Mouse (Mus musculus): ENCODE data around the gene 1700017D01Rik.

DNA sequence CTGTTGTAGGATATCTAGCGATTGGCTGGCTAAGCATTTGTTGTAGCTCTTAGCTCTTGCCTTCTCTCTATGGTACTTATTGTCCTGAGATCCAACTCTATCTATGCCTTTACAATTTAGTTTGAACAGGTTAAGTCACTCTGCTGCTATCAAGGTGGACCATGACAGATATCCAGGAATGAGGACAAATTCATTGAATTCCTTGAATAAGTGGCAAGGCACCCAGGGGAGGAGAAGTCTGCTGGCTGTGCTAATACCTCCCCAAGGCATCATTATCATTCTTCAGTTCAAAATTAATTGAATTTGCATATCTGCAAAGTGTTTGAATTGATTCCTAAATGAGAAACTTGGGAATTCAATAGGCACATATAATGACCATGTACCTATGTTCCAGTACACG is 46.8 kb upstream of the 1700017D01Rik start:
- TF ChIP-seq CTCF (IDR thresholded peaks at IDR 0.05; ENCODE audit: extremely low read depth, insufficient read depth, low read length) (no peak), POLR2A (IDR thresholded peaks at IDR 0.05; ENCODE audit: extremely low read depth, insufficient read depth, low read length) (no peak)

Data from cortical plate, adult 2 months (tissue).